Mouse (Mus musculus) midbrain, embryonic 11.5 days (tissue): Measurements from ENCODE around the gene Scg3. TPM values are rescaled to one million over a fixed set of nuclear protein-coding genes. Genes with fewer than 3 reads are reported as not detected.

Experiments
- ATAC-seq: fragments of 200-750 bp; cut with Nextera tagmentation; 2 replicates; pipeline ENCODE4 v1.8.0; 2017; ENCODE audit warnings: moderate TSS enrichment, moderate library complexity; ENCODE audit not compliant: low FRiP score
- DNase-seq: peaks from one replicate; pipeline ENCODE4 v3.0.0; 2015; ENCODE audit warnings: low spot score; ENCODE audit errors: missing footprints
- H3K27ac ChIP-seq: fragments of 300-500 bp; sonication (generic); 2 replicates; pipeline ENCODE4 v1.5.1; 2014; ENCODE audit warnings: low read depth, low read length
- H3K27me3 ChIP-seq: fragments of 300-500 bp; sonication (generic); 2 replicates; pipeline ENCODE4 v1.6.1; 2014; ENCODE audit warnings: mild to moderate bottlenecking, low read length, moderate library complexity, mixed read lengths; ENCODE audit not compliant: control insufficient read depth, insufficient read depth
- H3K36me3 ChIP-seq: fragments of 300-500 bp; sonication (generic); 2 replicates; pipeline ENCODE4 v1.6.1; 2014; ENCODE audit warnings: mild to moderate bottlenecking, low read length, moderate library complexity, mixed read lengths; ENCODE audit not compliant: control insufficient read depth, insufficient read depth
- H3K4me1 ChIP-seq: fragments of 300-500 bp; sonication (generic); 2 replicates; pipeline ENCODE4 v1.6.1; 2014; ENCODE audit warnings: low read length; ENCODE audit not compliant: control insufficient read depth, insufficient read depth
- H3K4me2 ChIP-seq: fragments of 300-500 bp; sonication (generic); 2 replicates; pipeline ENCODE4 v1.6.1; 2014; ENCODE audit warnings: mild to moderate bottlenecking, moderate library complexity
- H3K4me3 ChIP-seq: fragments of 300-500 bp; sonication (generic); 2 replicates; pipeline ENCODE4 v1.5.1; 2014; ENCODE audit warnings: low read depth, low read length
- H3K9ac ChIP-seq: fragments of 300-500 bp; sonication (generic); 2 replicates; pipeline ENCODE4 v1.6.1; 2014; ENCODE audit warnings: low read length
- H3K9me3 ChIP-seq: fragments of 300-500 bp; sonication (generic); 2 replicates; pipeline ENCODE4 v1.6.1; 2016; ENCODE audit warnings: low read length; ENCODE audit not compliant: control insufficient read depth
- WGBS: fragments of 180-500 bp; shearing (Covaris S2); extraction: QIAGEN DNeasy Blood & Tissue Kit; methylation state at CpG from one replicate; pipeline ENCODE4 v1.1.7; 2014; 5-methylcytosine and 5-hydroxymethylcytosine counted together
- polyA plus RNA-seq: library from polyadenylated mRNA; unstranded; fragments of >200 nt; fragmentation: Nextera tagmentation; extraction: Ambion mirVana; gene quantifications from 2 replicates; pipeline ENCODE4 v1.2.1, GENCODE M21; 2014

Gene Scg3
- polyA plus RNA-seq, 1 experiment from 2014 or later = 63.1 TPM

DNA sequence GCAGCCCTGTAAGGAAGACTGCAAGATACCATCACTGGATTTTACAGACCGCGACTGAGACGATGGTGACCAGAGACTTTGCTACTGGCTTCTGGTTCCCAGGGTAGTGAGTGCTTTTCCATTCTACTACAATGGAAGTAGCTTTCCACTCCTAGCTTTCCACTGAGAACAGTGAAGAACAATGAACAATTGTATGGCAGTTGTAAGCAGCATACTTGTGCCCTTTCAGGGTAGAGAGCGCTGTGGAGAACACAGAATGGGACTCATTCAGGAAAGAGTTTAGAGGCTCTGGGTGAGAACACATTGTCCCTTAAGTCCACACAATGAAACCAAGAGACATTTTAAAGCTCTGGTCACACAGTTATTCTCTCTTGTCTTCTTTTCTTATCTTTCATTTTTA is 86.3 kb downstream of the Scg3 start:
- H3K36me3 ChIP-seq = no peaks in the 10 kb centered on the region
- no peak overlapping the region for H3K27ac ChIP-seq
- H3K4me1 ChIP-seq = no peaks in the 10 kb centered on the region
- no peaks in the 10 kb centered on the region for H3K9me3 ChIP-seq
- no peak overlapping the region for H3K4me3 ChIP-seq
- no peak overlapping the region for H3K4me2 ChIP-seq
- H3K9ac ChIP-seq = no peak overlapping the region
- H3K27me3 ChIP-seq = no peaks in the 10 kb centered on the region
- ATAC-seq (no peak), DNase-seq (no peak)
- 81% methylated on average over 4 of the region's 4 CpGs for WGBS

- ATAC-seq (no peak), DNase-seq (no peak)
- H3K36me3 ChIP-seq = no peaks in the 10 kb centered on the region; the same call in 1 of the 2 replicates
- no peak overlapping the region for H3K27ac ChIP-seq
- H3K4me3 ChIP-seq = no peak overlapping the region
- no peak overlapping the region for H3K9ac ChIP-seq
- WGBS = 93% methylated on average over 13 of the region's 13 CpGs
- no peaks in the 10 kb centered on the region for H3K9me3 ChIP-seq
- no peak overlapping the region for H3K4me2 ChIP-seq
- no peaks in the 10 kb centered on the region for H3K27me3 ChIP-seq
- no peaks in the 10 kb centered on the region for H3K4me1 ChIP-seq
Measured at GRCm38 (mm10) chr9:75597036-75597435, 86.8 kb downstream of the Scg3 start.

DNA sequence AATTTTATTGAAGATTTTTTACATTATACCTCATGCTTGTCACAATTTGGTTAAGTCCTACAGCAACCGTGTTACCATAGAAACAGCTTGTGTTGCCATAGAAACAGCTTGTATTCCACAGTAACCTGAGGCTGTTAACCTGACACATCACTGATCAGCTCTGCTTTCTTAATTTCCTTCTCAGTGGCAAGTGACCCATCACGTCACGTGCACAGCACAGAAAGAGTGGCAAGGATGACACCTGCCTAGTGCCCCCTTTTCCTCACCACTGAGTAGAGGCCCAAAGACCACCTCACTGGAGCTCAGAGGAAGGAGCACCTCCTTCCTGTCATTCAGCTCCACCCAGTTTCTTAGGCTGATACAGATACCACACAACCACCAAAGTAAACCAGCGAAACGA is 90.4 kb downstream of the Scg3 start:
- Histone ChIP-seq H3K9me3 (no peaks in the 10 kb centered on the region), H3K27ac (no peak overlapping the region), H3K4me2 (no peak overlapping the region), H3K4me3 (no peak overlapping the region), H3K36me3 (peaks cover 3% of the 10 kb centered on the region), H3K27me3 (no peaks in the 10 kb centered on the region), H3K4me1 (no peaks in the 10 kb centered on the region), H3K9ac (no peak overlapping the region)
- DNase-seq = no peak
- WGBS = 83% methylated on average over 5 of the region's 5 CpGs
- no peak for ATAC-seq

Other genes starting within 250 kb of the Scg3 start
- gene Leo1, start 242.5 kb downstream of the Scg3 start, polyA plus RNA-seq = 45.2 and 49.9 TPM in 2 replicates
- gene Tmod3, start 124.4 kb downstream of the Scg3 start, polyA plus RNA-seq = 97.4 and 105 TPM in 2 replicates
- gene Tmod2, start 72.7 kb downstream of the Scg3 start, polyA plus RNA-seq = 63.2 and 70.7 TPM in 2 replicates
- gene Lysmd2, start 58.3 kb downstream of the Scg3 start, polyA plus RNA-seq = 12.1 and 14.8 TPM in 2 replicates
- 3.4 and 4.0 TPM in 2 replicates for gene Bmp5, start 91.3 kb upstream of the Scg3 start, polyA plus RNA-seq